Mouse (Mus musculus): ENCODE results near the gene Lrp1. TPM values are rescaled to one million over a fixed set of nuclear protein-coding genes. Genes with fewer than 3 reads are reported as not detected.

Lrp1 gene
- total RNA-seq, 2 experiments from 2014 or later: 73.4 to 88.6 TPM

DNA sequence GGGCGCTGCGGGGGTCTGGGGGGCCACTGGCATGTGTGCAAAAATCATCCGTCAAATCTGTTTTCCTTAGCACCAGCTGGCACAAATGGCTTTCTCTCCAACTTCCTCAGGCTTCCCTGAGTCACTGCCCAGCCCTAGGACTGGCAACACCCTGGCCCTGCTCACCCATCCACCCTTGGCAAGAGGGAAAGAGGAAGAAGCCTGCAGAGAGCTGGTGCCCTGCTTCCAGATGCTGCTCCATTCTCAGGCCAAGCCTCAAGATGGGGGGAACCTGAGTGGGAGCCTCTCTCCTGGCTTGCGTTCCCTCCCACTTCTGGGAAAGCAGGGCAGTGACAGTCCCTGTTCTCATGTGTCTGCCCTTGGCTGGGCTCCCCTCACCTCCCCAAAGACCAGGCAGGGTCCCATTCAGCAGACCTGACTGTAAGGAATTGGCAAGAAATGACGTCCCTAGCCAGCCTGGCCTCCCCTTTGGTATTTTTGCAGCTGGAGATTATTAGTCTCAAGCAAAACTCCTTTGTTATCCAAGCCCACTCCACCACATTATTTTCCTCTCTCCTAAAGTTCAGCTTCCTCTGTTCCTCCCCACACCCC lies 23.5 kb downstream of the Lrp1 start:
- intact Hi-C loops (cut with DNase I): no loop called here
- no peak for DNase-seq

DNA sequence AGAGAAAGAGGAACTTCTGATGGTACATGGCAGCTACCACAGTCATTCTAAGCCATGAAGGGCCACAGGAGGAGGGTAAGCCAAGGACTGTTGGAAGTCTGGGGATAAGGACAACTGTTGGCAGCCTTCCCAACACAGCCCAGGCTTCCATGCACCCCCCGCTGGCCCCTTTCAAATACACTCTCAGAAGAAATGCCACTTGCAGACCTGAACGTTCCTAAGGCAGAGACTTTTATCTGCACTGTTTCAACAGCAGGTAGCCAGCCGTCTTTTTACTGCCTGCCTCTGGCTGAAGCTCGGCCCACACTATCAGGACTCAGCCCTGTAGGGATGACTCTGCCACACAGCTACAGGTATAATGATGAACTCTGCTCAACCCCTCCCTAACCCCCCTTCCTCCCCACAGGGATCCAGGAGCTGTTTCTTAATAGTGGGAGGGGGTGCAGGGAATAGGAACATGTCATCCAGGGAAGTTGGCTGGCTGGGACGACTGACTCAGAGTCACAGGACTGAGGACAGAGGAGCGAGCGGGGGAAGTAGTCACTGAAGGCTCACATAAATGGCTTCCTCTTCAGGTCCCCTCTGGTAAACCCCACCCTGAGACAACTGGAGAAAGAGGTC lies 24.5 kb downstream of the Lrp1 start:
- DNase-seq: no peak
- intact Hi-C loops (cut with DNase I): no loop called here

DNA sequence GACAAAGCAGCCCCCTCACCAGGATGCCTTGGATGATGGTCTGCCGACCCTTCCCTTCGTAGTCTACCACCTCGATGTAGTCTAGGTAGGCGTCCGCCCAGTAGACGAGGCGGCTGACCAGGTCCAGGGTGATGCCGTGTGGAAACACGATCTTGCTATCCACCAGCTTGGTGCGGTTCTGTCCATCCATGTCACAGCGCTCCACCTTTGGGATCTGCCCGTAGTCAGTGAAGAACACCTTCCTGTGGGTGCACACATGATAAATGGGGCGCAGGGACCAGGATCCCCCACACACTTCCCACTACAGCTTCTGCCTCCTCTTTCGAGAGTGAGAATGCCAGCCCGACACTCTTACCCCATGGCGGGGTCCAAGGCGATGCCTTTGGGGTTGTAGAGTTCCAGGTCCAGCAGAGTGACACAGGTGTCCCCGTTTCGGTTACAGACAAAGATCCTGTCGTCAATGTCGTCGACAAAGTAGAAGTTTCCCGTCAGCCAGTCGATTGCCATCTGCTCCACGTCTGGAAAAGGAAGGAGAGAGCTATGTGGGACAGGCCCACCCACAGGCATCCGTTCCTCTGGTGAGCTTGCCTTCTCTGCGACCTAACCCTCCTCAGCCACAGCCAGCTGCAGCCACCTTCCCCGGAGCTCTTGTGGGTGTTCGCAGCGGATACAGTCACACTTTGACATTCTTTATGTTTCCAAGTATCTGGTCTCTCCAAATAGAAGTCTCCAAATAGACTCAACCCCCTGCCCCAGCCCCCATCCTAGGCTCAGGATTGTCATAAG lies 25.8 kb downstream of the Lrp1 start:
- DNase-seq: no peak
- intact Hi-C loops (cut with DNase I): no loop called here

DNA sequence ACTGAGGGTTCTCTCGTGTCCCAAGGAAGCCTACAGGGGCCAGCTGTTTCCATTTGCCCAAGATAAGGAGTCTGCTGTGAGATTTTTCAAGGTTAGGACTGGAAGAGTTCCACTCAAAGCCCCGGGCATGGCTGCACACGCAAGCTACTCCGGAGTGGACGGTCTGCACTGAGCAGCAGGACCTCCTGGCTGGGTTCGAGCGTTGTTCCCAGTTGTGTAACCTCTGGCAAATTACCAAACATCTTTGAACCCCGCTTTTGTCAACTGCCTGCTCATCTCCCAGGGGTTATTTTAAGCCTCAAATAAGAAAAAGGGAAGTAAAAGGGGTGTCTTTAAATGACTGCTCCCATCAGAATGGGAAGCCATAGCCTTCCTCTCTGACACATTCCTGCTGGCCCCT lies 26.5 kb downstream of the Lrp1 start:
- intact Hi-C loops (cut with DNase I): no loop called here
- DNase-seq: no peak

- intact Hi-C loops (cut with DNase I): no loop called here
- DNase-seq: no peak
These were observed 28.1 kb downstream of the Lrp1 start for GRCm38 (mm10) chr10:127592850-127593249.

DNA sequence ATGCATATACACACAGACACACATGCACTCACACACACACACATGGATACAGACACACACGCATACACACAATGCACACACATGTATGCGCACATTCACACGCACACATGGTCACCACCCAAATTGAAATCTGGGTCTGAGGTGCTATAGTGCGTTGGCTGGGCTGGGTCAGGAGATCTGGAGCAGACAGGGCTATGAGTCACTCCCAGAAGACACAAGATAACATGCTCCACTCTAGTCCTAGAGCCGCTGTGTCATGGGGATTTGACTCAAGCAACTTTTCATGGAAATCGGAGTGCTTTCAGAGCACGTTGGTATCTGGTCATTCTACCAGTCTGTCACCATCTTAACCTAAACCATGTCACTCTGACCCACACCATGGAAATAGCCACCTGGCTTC lies 28.5 kb downstream of the Lrp1 start:
- no peak for DNase-seq
- intact Hi-C loops (cut with DNase I): no loop called here

DNA sequence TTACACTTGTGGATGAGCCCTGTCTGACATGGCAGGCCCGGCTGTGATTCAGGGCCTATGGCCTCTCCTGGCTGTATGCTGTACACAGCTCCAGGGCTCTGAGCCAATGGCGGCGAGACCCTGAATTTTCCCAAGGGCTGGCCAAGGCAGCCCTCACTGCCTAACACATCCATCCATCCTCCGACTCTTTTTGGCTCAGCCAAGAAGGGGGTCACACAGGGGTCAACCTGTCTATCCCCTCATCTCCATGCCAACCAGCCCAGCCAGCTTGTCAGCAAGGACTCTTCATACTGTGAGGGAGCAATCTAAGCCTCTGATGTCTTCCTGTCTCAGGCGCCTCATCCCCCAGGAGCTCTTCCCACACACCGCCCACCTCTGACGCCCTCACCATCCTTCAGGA lies 29.4 kb downstream of the Lrp1 start:
- DNase-seq: no peak
- intact Hi-C loops (cut with DNase I): no loop called here

- DNase-seq: no peak
These were observed 30.0 kb downstream of the Lrp1 start for GRCm38 (mm10) chr10:127590831-127591451.

GRCm38 (mm10) chr10:127590256-127590655 lies 30.7 kb downstream of the Lrp1 start:
- intact Hi-C loops (cut with DNase I): no loop called here
- DNase-seq: no peak

More at GRCm38 (mm10) chr10:127590831-127591451, 30.0 kb downstream of the Lrp1 start:
- intact Hi-C loops (cut with DNase I): no loop called here

GRCm38 (mm10) chr10:127587776-127588175 lies 33.2 kb downstream of the Lrp1 start:
- intact Hi-C loops (cut with DNase I): no loop called here
- no peak for DNase-seq

GRCm38 (mm10) chr10:127586209-127586608 lies 34.7 kb downstream of the Lrp1 start:
- intact Hi-C loops (cut with DNase I): no loop called here
- DNase-seq: no peak

DNA sequence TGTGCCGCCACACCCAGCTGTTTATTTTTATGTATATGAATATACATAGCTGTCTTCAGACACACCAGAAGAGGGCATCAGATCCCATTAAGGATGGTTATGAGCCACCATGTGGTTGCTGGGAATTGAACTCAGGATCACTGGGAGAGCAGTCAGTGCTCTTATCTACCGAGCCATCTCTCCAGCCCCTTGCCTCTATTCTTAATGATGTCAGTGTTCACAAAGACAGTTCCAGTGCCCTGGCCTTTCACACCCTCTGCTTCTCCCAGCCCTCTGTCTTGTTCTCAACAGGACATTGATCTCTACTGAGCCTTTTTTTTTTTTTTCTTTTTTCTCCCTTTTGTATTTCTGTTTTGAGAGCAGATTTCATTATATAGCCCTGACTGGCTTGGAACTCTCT lies 35.4 kb downstream of the Lrp1 start:
- intact Hi-C loops (cut with DNase I): no loop called here
- no peak for DNase-seq

DNA sequence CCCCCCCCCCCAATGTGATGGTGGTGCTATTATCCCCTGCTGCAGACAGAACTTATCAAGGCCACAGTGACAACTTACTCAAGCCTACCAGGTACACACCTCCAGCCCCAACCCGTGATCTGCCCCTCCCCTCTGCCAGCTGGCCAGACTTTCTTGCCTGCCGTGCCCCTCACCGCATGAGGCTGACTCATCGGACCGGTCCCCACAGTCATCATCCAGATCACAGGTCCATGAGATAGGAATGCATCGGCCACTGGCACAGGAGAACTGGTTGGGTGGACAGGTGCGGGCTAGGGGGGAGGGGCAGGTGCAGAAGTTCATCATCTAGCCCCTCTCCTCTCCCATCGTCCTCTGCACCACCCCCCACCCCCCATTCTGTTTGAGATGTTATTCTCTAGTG lies 37.3 kb downstream of the Lrp1 start:
- intact Hi-C loops (cut with DNase I): no loop called here
- no peak for DNase-seq

DNA sequence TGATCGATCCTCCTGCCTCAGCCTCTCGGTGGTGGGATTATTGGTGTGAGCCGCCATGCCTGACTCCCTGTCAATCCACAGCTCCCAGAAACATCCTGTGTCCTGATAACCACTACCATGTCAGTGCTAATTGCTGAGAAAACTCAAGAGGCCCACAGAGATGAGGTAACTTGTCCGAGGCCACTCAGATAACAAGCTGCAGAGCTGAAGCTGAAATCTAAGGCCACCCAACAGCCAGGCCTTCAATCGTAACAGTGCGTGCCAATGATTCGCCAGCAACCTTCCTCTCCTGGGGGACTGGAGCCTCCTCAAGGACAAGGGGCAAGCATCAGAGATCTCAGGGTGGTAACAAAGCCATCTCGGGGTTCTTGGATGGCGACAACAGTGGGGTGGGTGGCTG lies 39.7 kb downstream of the Lrp1 start:
- intact Hi-C loops (cut with DNase I): no loop called here
- no peak for DNase-seq

GRCm38 (mm10) chr10:127577982-127578381 lies 43.0 kb downstream of the Lrp1 start:
- no peak for DNase-seq
- intact Hi-C loops (cut with DNase I): loop anchor here (2.0 kb wide), 1 partner anchor 49 kb away; no protein-coding TSS in a partner anchor

GRCm38 (mm10) chr10:127577156-127577555 lies 43.8 kb downstream of the Lrp1 start:
- intact Hi-C loops (cut with DNase I): loop anchor here (2.0 kb wide), 1 partner anchor 50 kb away; no protein-coding TSS in a partner anchor
- no peak for DNase-seq

GRCm38 (mm10) chr10:127576381-127576961 lies 44.5 kb downstream of the Lrp1 start:
- DNase-seq: peak; percentile 77 to 78
- intact Hi-C loops (cut with DNase I): loop anchor here (2.0 kb wide), 1 partner anchor 50 kb away; no protein-coding TSS in a partner anchor

GRCm38 (mm10) chr10:127575741-127576140 lies 45.2 kb downstream of the Lrp1 start:
- DNase-seq: no peak
- intact Hi-C loops (cut with DNase I): loop anchor here (2.0 kb wide), 1 partner anchor 51 kb away; no protein-coding TSS in a partner anchor

- no peak for DNase-seq
- intact Hi-C loops (cut with DNase I): loop anchor here (5.0 kb wide), 1 partner anchor 165 kb away; the partner anchor contains the start of gene Zbtb39
These were observed 48.7 kb downstream of the Lrp1 start for GRCm38 (mm10) chr10:127572281-127572680.

- intact Hi-C loops (cut with DNase I): loop anchor here (5.0 kb wide), 1 partner anchor 166 kb away; the partner anchor contains the start of gene Zbtb39
- no peak for DNase-seq
These were observed 49.9 kb downstream of the Lrp1 start for GRCm38 (mm10) chr10:127570937-127571641.

Data from heart, postnatal 36 days (tissue).